Comparison of ENCODE assay signal across 8 mouse cellular contexts in genomic region chr6:134614723-134615648, GRCm38 (mm10). TPM values are rescaled to one million over a fixed set of nuclear protein-coding genes. Genes with fewer than 3 reads are reported as not detected.
A peak's percentile ranks its signal among the peaks of the same experiment; 100 is the strongest.
DNase-seq lines count a peak whose midpoint lies in the region; ATAC-seq and TF ChIP-seq lines count a peak whose summit lies in the region.

No protein-coding gene starts in this region.

- no peak overlapping the region for H3K9ac ChIP-seq in embryonic facial prominence, embryonic 14.5 days (ENCODE audit: low read depth, low read length)
- no peak overlapping the region for H3K9ac ChIP-seq in heart, adult 2 months (ENCODE audit: low read depth, low read length)
- H3K9ac ChIP-seq in limb, embryonic 12.5 days (replicated peaks) = no peak overlapping the region
- no peak overlapping the region for H3K9ac ChIP-seq in midbrain, embryonic 14.5 days (replicated peaks; ENCODE audit: low read length)

- no peak for TF ChIP-seq POLR2A in heart, adult 2 months (IDR thresholded peaks at IDR 0.05; ENCODE audit: insufficient read depth, low read depth, low read length)
- TF ChIP-seq POLR2A in kidney, adult 2 months (IDR thresholded peaks at IDR 0.05; ENCODE audit: low read depth, low read length) = no peak

- no peaks in the 10 kb centered on the region for H3K36me3 ChIP-seq in embryonic facial prominence, embryonic 14.5 days (ENCODE audit: control insufficient read depth, insufficient read depth, low read length)
- no peaks in the 10 kb centered on the region for H3K36me3 ChIP-seq in heart, adult 2 months (ENCODE audit: control insufficient read depth, insufficient read depth, low read length)
- H3K36me3 ChIP-seq in kidney, adult 2 months (ENCODE audit: control insufficient read depth, insufficient read depth, low read length) = no peaks in the 10 kb centered on the region
- no peaks in the 10 kb centered on the region for H3K36me3 ChIP-seq in limb, embryonic 12.5 days
- H3K36me3 ChIP-seq in midbrain, embryonic 14.5 days (ENCODE audit: control insufficient read depth, insufficient read depth, low read length) = no peaks in the 10 kb centered on the region

- peak; percentile 89 for TF ChIP-seq EP300 in heart, adult 2 months (IDR thresholded peaks at IDR 0.05; ENCODE audit: insufficient read depth, low read depth, low read length)

- DNase-seq in 416B (ENCODE audit: low read depth) = peak; percentile 96
- DNase-seq in adrenal gland, postnatal 4 days (ENCODE audit: low spot score in 2 of 2) = peak; percentile 57 to 77
- DNase-seq in embryonic facial prominence, embryonic 14.5 days (ENCODE audit: low spot score) = peak; percentile 91
- peak; percentile 87 to 89 for DNase-seq in heart, adult 2 months
- DNase-seq in kidney, adult 2 months = peak; percentile 92
- peak; percentile 87 for DNase-seq in midbrain, embryonic 14.5 days
- DNase-seq in spleen, adult 12 weeks (ENCODE audit: low spot score) = peak; percentile 68

- no peaks in the 10 kb centered on the region for H3K9me3 ChIP-seq in embryonic facial prominence, embryonic 14.5 days (ENCODE audit: control insufficient read depth, low read length)
- H3K9me3 ChIP-seq in limb, embryonic 12.5 days = no peaks in the 10 kb centered on the region
- H3K9me3 ChIP-seq in midbrain, embryonic 14.5 days (ENCODE audit: control insufficient read depth, low read length) = no peaks in the 10 kb centered on the region

- intact Hi-C loops in heart, adult 2 months (cut with DNase I) = loop anchor here (1.0 to 10.0 kb wide), 3 partner anchors 26 to 650 kb away; no protein-coding TSS in a partner anchor

- 13% methylated on average over 16 of the region's 16 CpGs for WGBS in embryonic facial prominence, embryonic 14.5 days
- 7% methylated on average over 16 of the region's 16 CpGs for WGBS in heart, adult 2 months
- 12% methylated on average over 16 of the region's 16 CpGs for WGBS in kidney, adult 2 months
- 19% methylated on average over 16 of the region's 16 CpGs for WGBS in limb, embryonic 12.5 days
- 27% methylated on average over 16 of the region's 16 CpGs for WGBS in midbrain, embryonic 14.5 days

- no peaks in the 10 kb centered on the region for H3K79me2 ChIP-seq in heart, adult 2 months (replicated peaks; ENCODE audit: control insufficient read depth, insufficient read depth, low read length)

- peak; percentile 65; the same call in 1 of the 2 replicates for ATAC-seq in embryonic facial prominence, embryonic 14.5 days (ENCODE audit: low read depth)
- ATAC-seq in limb, embryonic 12.5 days (ENCODE audit: insufficient number of reproducible peaks, insufficient read depth, low FRiP score, low TSS enrichment, low read depth) = peak; percentile 50; the same call in 1 of the 2 replicates
- ATAC-seq in midbrain, embryonic 14.5 days (ENCODE audit: low FRiP score, low TSS enrichment) = 0 out of 2 replicates have a peak, but pooled peaks have one; percentile 50

- H3K27ac ChIP-seq in embryonic facial prominence, embryonic 14.5 days (replicated peaks; ENCODE audit: low read depth, low read length) = no peak overlapping the region
- H3K27ac ChIP-seq in heart, adult 2 months = peak overlapping the region; percentile 34
- H3K27ac ChIP-seq in kidney, adult 2 months (ENCODE audit: insufficient read depth, low read depth, low read length) = no peak overlapping the region
- no peak overlapping the region for H3K27ac ChIP-seq in limb, embryonic 12.5 days
- no peak overlapping the region for H3K27ac ChIP-seq in midbrain, embryonic 14.5 days (replicated peaks; ENCODE audit: low read depth, low read length)

- H3K4me2 ChIP-seq in embryonic facial prominence, embryonic 14.5 days (ENCODE audit: low read depth, low read length) = peak overlapping the region; percentile 13; the same call in 1 of the 2 replicates
- H3K4me2 ChIP-seq in limb, embryonic 12.5 days = no peak overlapping the region
- no peak overlapping the region for H3K4me2 ChIP-seq in midbrain, embryonic 14.5 days (ENCODE audit: low read length)

- no peak overlapping the region for H3K4me3 ChIP-seq in embryonic facial prominence, embryonic 14.5 days (ENCODE audit: low read depth, low read length)
- H3K4me3 ChIP-seq in heart, adult 2 months = peak overlapping the region; percentile 47
- no peak overlapping the region for H3K4me3 ChIP-seq in kidney, adult 2 months (ENCODE audit: insufficient read depth, low read depth, low read length)
- H3K4me3 ChIP-seq in limb, embryonic 12.5 days (replicated peaks) = no peak overlapping the region
- H3K4me3 ChIP-seq in midbrain, embryonic 14.5 days (replicated peaks; ENCODE audit: low read depth, low read length) = no peak overlapping the region

- H3K27me3 ChIP-seq in embryonic facial prominence, embryonic 14.5 days (replicated peaks; ENCODE audit: control insufficient read depth, insufficient read depth, low read length) = no peaks in the 10 kb centered on the region
- H3K27me3 ChIP-seq in heart, adult 2 months (ENCODE audit: control insufficient read depth, insufficient read depth, low read length) = no peaks in the 10 kb centered on the region
- H3K27me3 ChIP-seq in kidney, adult 2 months (replicated peaks; ENCODE audit: control insufficient read depth, insufficient read depth, low read length) = no peaks in the 10 kb centered on the region
- H3K27me3 ChIP-seq in limb, embryonic 12.5 days = no peaks in the 10 kb centered on the region
- no peaks in the 10 kb centered on the region for H3K27me3 ChIP-seq in midbrain, embryonic 14.5 days (ENCODE audit: control insufficient read depth, insufficient read depth, low read length)

- no peak; the same call in 1 of the 2 replicates for TF ChIP-seq CTCF in heart, adult 2 months (IDR thresholded peaks at IDR 0.05)
- TF ChIP-seq CTCF in kidney, adult 2 months (conservative IDR thresholded peaks at IDR 0.05; ENCODE audit: insufficient read depth, insufficient read length, low read depth, low read length) = peak; percentile 99

- no peaks in the 10 kb centered on the region for H3K4me1 ChIP-seq in embryonic facial prominence, embryonic 14.5 days (ENCODE audit: control insufficient read depth, insufficient read depth, low read length)
- no peaks in the 10 kb centered on the region for H3K4me1 ChIP-seq in heart, adult 2 months (ENCODE audit: control insufficient read depth, insufficient read depth, low read length)
- H3K4me1 ChIP-seq in kidney, adult 2 months (ENCODE audit: control insufficient read depth, insufficient read depth, low read length) = no peaks in the 10 kb centered on the region
- H3K4me1 ChIP-seq in limb, embryonic 12.5 days (replicated peaks) = 0 out of 2 replicates have a peak, but pooled peaks cover 3% of the 10 kb centered on the region
- H3K4me1 ChIP-seq in midbrain, embryonic 14.5 days (ENCODE audit: control insufficient read depth, insufficient read depth, low read length) = no peaks in the 10 kb centered on the region

RNA-seq across cellular contexts. Expression of gene Mansc1, which starts 17.3 kb away (rescaled TPM):
- 10 to 100 TPM in 1 of 2 experiments, 1 to 10 TPM in 1; 8.8 to 10.0 TPM for total RNA-seq in adrenal gland, postnatal 4 days (2021)
- polyA plus RNA-seq in embryonic facial prominence, embryonic 14.5 days (2014; fragmentation: Nextera tagmentation; extraction: Ambion mirVana) = 1.9 and 2.1 TPM in 2 replicates
- 1 to 10 TPM; 4.3 to 5.5 TPM for total RNA-seq in heart, adult 2 months (2021)
- 4.5 and 5.6 TPM in 2 replicates for polyA plus RNA-seq in heart, adult 2 months (2012; rRNA removed)
- polyA plus RNA-seq in kidney, adult 2 months (2012; rRNA removed) = 8.8 and 9.6 TPM in 2 replicates
- polyA plus RNA-seq in limb, embryonic 12.5 days (2016; fragmentation: Nextera tagmentation; extraction: Ambion mirVana) = 0.69 and 1.1 TPM in 2 replicates
- polyA plus RNA-seq in midbrain, embryonic 14.5 days (2014; fragmentation: Nextera tagmentation; extraction: Ambion mirVana) = 0.91 and 1.0 TPM in 2 replicates

RNA-seq across cellular contexts. Expression of gene Borcs5, which starts 24.3 kb away (rescaled TPM):
- total RNA-seq in adrenal gland, postnatal 4 days (2021) = 10 to 100 TPM; 13.8 to 14.8 TPM
- 18.0 and 20.2 TPM in 2 replicates for polyA plus RNA-seq in embryonic facial prominence, embryonic 14.5 days (2014; fragmentation: Nextera tagmentation; extraction: Ambion mirVana)
- total RNA-seq in heart, adult 2 months (2021) = 10 to 100 TPM in 1 of 2 experiments, 1 to 10 TPM in 1; 9.9 to 11.5 TPM
- polyA plus RNA-seq in heart, adult 2 months (2012; rRNA removed) = 10.5 and 13.0 TPM in 2 replicates
- polyA plus RNA-seq in kidney, adult 2 months (2012; rRNA removed) = 14.5 and 15.1 TPM in 2 replicates
- polyA plus RNA-seq in limb, embryonic 12.5 days (2016; fragmentation: Nextera tagmentation; extraction: Ambion mirVana) = 19.5 and 22.4 TPM in 2 replicates
- 51.3 and 57.5 TPM in 2 replicates for polyA plus RNA-seq in midbrain, embryonic 14.5 days (2014; fragmentation: Nextera tagmentation; extraction: Ambion mirVana)

RNA-seq across cellular contexts. Expression of gene Lrp6, which starts 48.2 kb away (rescaled TPM):
- total RNA-seq in adrenal gland, postnatal 4 days (2021) = 10 to 100 TPM; 87.0 to 90.5 TPM
- polyA plus RNA-seq in embryonic facial prominence, embryonic 14.5 days (2014; fragmentation: Nextera tagmentation; extraction: Ambion mirVana) = 38.7 and 39.8 TPM in 2 replicates
- total RNA-seq in heart, adult 2 months (2021) = 10 to 100 TPM; 48.7 to 50.0 TPM
- polyA plus RNA-seq in heart, adult 2 months (2012; rRNA removed) = 16.5 and 30.6 TPM in 2 replicates
- 39.6 and 46.0 TPM in 2 replicates for polyA plus RNA-seq in kidney, adult 2 months (2012; rRNA removed)
- polyA plus RNA-seq in limb, embryonic 12.5 days (2016; fragmentation: Nextera tagmentation; extraction: Ambion mirVana) = 40.8 and 41.7 TPM in 2 replicates
- 23.0 and 26.8 TPM in 2 replicates for polyA plus RNA-seq in midbrain, embryonic 14.5 days (2014; fragmentation: Nextera tagmentation; extraction: Ambion mirVana)
